Mouse (Mus musculus) spleen, adult 2 months (tissue): ENCODE measurements around the gene Inpp5e. TPM values are rescaled to one million over a fixed set of nuclear protein-coding genes. Genes with fewer than 3 reads are reported as not detected.
A peak's percentile ranks its signal among the peaks of the same experiment; 100 is the strongest.

Source experiments
- DNase-seq, 2 experiments: peaks; one replicate each; pipeline versions ENCODE4 v3.0.0 to v3.0.0-alpha.2; 2012 to 2021; ENCODE audit warnings: low spot score in 2 of 2, low read depth in 1 of 2
- H3K27ac ChIP-seq: fragments of 200-500 bp; 2 replicates; pipeline ENCODE4 v1.5.1; 2012; ENCODE audit warnings: low read length, inconsistent platforms; ENCODE audit not compliant: insufficient read depth
- H3K27me3 ChIP-seq: fragments of 200-500 bp; 2 replicates; pipeline ENCODE4 v1.6.1; 2012; ENCODE audit warnings: mild to moderate bottlenecking, moderate library complexity, low read length, inconsistent platforms; ENCODE audit not compliant: control insufficient read depth, insufficient read depth
- H3K36me3 ChIP-seq: fragments of 200-500 bp; 2 replicates; pipeline ENCODE4 v1.6.1; 2012; ENCODE audit warnings: mild to moderate bottlenecking, low read length, inconsistent platforms; ENCODE audit not compliant: control insufficient read depth, insufficient read depth
- H3K4me1 ChIP-seq: fragments of 200-500 bp; 2 replicates; pipeline ENCODE4 v1.6.1; 2011; ENCODE audit warnings: inconsistent platforms; ENCODE audit not compliant: control insufficient read depth, insufficient read depth, insufficient read length
- H3K4me3 ChIP-seq: fragments of 200-500 bp; 2 replicates; pipeline ENCODE4 v1.5.1; 2011; ENCODE audit warnings: mild to moderate bottlenecking, inconsistent platforms; ENCODE audit not compliant: insufficient read depth, insufficient read length; ENCODE audit errors: extremely low read depth
- CTCF ChIP-seq: fragments of 200-500 bp; IDR thresholded peaks from 2 replicates; pipeline ENCODE4 v1.5.1; 2011; ENCODE audit warnings: mild to moderate bottlenecking, inconsistent platforms; ENCODE audit not compliant: insufficient read depth, insufficient read length, insufficient replicate concordance; ENCODE audit errors: extremely low read depth
- POLR2A ChIP-seq: fragments of 200-500 bp; IDR thresholded peaks from 2 replicates; pipeline ENCODE4 v1.6.1; 2011; ENCODE audit warnings: low read depth, low read length, inconsistent platforms
- WGBS: fragments of 180-500 bp; shearing (Covaris S2); methylation state at CpG from one replicate; pipeline ENCODE4 v1.1.7; 2018; 5-methylcytosine and 5-hydroxymethylcytosine counted together
- polyA plus RNA-seq: library from polyadenylated mRNA; depleted of rRNA; stranded (reverse); fragments of >200 nt; gene quantifications from 2 replicates; pipeline ENCODE4 v1.2.3, GENCODE M21; 2012; rRNA removed

The Inpp5e gene
- polyA plus RNA-seq, 1 experiment = 22.8 TPM

- H3K27me3 ChIP-seq = no peaks in the 10 kb centered on the region
- TF ChIP-seq CTCF (peak; percentile 56; the same call in 1 of the 2 replicates), POLR2A (no peak)
- peaks cover 12% of the 10 kb centered on the region for H3K4me1 ChIP-seq
- peak within 1 kb of the TSS; percentile 70 for H3K27ac ChIP-seq
- peak; percentile 84 to 93 for DNase-seq
- WGBS = 2% methylated on average over 62 of the region's 62 CpGs
- H3K36me3 ChIP-seq = peaks cover 3% of the 10 kb centered on the region; the same call in 1 of the 2 replicates
- H3K4me3 ChIP-seq = peak within 1 kb of the TSS; percentile 89
These were observed 57.4 kb downstream of the Inpp5e start, which contains the start of gene Dnlz for GRCm38 (mm10) chr2:26351358-26352290. Dnlz (minus strand) TSS chr2:26352110.

GRCm38 (mm10) chr2:26348241-26348640, 60.8 kb downstream of the Inpp5e start:
- 79% methylated on average over 6 of the region's 6 CpGs for WGBS

More at GRCm38 (mm10) chr2:26348241-26348640, 60.8 kb downstream of the Inpp5e start:
- Histone ChIP-seq H3K36me3 (peaks cover 3% of the 10 kb centered on the region; the same call in 1 of the 2 replicates), H3K27ac (no peak overlapping the region), H3K4me1 (peaks cover 12% of the 10 kb centered on the region), H3K27me3 (no peaks in the 10 kb centered on the region), H3K4me3 (no peak overlapping the region)
- TF ChIP-seq POLR2A (no peak), CTCF (no peak)
- no peak for DNase-seq

Other genes starting within 250 kb of the Inpp5e start
- gene Lhx3, start 200.9 kb downstream of the Inpp5e start, polyA plus RNA-seq = 0.04 TPM in 1 of 2 replicates, not detected in the other
- gene Qsox2, start 171.7 kb downstream of the Inpp5e start, polyA plus RNA-seq = 7.0 and 9.8 TPM in 2 replicates
- gene Ccdc187, start 114.6 kb downstream of the Inpp5e start, polyA plus RNA-seq = not detected in 2 replicates
- gene Gpsm1, start 93.7 kb downstream of the Inpp5e start, polyA plus RNA-seq = 17.7 and 21.1 TPM in 2 replicates
- 13.4 and 20.0 TPM in 2 replicates for gene Dnlz, start 57.1 kb downstream of the Inpp5e start, polyA plus RNA-seq
- 11.9 and 17.7 TPM in 2 replicates for gene Card9, start 48.3 kb downstream of the Inpp5e start, polyA plus RNA-seq
- 41.1 and 46.5 TPM in 2 replicates for gene Snapc4, start 28.6 kb downstream of the Inpp5e start, polyA plus RNA-seq
- gene Entr1, start 19.9 kb downstream of the Inpp5e start, polyA plus RNA-seq = 60.1 and 70.5 TPM in 2 replicates
- 17.6 and 21.2 TPM in 2 replicates for gene Pmpca, start 19.9 kb downstream of the Inpp5e start, polyA plus RNA-seq
- gene Sec16a, start 36.0 kb upstream of the Inpp5e start, polyA plus RNA-seq = 65.2 and 74.3 TPM in 2 replicates
- gene Notch1, start 107.5 kb upstream of the Inpp5e start, polyA plus RNA-seq = 34.6 and 39.6 TPM in 2 replicates
- 167 and 196 TPM in 2 replicates for gene Egfl7, start 170.8 kb upstream of the Inpp5e start, polyA plus RNA-seq
- not detected in 2 replicates for gene Gm20532, start 177.4 kb upstream of the Inpp5e start, polyA plus RNA-seq
- 22.7 and 27.7 TPM in 2 replicates for gene Agpat2, start 195.2 kb upstream of the Inpp5e start, polyA plus RNA-seq
- gene Fam69b, start 219.3 kb upstream of the Inpp5e start, polyA plus RNA-seq = 3.0 and 3.6 TPM in 2 replicates